Mouse (Mus musculus) lung, postnatal 10 days (tissue): ENCODE results near the gene Ovol1.

ENCODE experiments used
- DNase-seq: peaks from one replicate; pipeline ENCODE4 v3.0.0; 2021

Ovol1 gene

DNA sequence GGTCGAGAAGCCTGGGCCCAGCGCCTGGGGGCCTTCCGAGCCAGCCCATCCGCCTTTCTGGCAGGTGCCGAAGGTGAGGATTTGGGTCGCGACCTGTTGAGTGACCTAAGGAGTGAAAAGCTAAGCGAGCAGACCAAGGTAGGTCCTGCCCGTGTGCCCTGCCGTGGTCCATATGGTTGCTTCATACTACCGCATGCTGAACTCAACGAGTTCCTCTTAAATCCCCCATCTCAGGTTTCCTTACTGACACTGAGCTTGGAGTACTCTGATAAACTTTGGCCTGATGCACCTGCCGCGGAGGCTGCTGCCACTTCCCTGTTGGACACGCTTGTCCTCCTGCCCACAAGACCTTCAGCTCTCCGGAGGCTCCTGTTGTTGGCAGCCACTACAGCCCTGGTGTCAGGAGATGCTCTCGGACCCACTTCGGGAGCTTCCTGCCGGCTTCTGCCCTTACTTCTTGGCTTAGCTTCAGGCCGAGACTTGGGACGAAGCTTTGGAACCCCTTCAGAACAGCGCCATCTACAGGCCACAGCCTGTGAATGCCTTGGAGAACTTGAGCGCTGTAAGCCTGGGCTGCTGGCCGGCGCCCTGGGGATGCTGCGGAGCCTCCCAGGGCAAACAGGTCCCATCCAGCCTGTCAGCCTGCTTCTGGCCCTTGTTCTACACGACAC, 8.2 kb upstream of the Ovol1 start:
- DNase-seq = peak; percentile 92

DNA sequence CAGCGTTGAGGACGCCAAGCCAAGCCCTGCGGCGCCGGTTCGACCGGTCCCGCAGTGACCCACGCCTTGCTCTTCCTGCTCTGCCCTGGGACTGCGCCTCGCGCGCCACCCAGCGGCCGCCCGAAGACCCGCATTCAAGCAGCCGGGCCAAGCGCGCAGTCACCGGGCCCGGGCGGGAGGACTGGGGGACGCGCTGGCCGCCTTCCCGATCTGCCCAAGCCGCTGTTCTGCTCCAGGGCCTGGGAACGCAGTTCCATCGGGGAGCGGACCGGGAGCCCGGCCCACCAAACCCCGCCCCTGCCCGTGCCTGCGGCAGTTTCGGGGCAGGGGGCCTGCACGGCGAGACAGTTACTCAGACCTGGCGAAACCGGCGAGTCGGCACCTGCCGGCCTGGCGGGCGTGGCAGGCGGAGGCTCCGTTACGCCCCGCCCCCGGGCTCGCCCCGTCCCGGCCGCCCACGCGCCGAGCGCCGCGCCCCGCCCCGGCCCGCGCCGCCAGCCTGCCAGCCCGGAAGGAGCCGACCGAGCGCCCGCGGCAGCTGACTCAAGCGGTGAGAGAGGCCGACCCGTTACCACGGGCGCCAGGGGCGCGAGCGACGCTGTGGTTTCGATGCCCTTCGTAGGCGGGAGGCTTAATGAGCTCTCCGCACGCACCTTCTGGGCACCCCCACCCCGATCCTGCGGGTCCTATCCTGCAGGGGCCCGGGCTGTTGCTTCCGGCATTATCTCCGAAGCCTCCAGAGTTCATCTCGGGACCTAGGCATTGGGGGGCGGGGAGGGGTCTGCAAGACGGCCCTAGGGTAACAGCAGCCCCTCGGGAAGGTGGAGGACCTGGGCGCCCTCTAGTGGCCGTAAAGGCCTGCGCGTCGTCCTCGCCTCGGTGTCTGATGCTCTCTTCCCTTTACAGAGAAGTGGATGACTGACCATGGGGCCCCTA, 7.4 kb upstream of the Ovol1 start, which contains the start of gene Ap5b1:
Ap5b1 (plus strand) TSS at position 492 of the 936 bp plus-strand sequence.
- peak; percentile 93 for DNase-seq

DNA sequence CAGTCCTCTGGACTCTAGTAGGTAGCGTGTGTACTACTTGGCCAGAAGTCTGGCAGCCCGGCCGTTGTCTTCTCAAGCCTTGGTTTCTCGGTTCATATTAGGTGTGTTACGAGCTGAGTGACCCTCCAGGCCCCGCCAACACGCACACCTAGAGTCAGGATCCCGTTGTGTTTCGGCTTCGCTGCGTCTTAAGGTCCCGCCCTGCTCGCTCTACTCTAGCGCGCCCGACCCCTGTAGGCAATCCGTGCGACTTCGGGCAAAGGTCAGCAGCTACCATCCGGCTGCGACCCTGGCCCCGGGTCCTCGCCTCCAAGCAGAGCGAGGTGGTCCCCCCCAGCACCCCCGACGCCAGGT, 6.7 kb upstream of the Ovol1 start:
- DNase-seq = no peak

DNA sequence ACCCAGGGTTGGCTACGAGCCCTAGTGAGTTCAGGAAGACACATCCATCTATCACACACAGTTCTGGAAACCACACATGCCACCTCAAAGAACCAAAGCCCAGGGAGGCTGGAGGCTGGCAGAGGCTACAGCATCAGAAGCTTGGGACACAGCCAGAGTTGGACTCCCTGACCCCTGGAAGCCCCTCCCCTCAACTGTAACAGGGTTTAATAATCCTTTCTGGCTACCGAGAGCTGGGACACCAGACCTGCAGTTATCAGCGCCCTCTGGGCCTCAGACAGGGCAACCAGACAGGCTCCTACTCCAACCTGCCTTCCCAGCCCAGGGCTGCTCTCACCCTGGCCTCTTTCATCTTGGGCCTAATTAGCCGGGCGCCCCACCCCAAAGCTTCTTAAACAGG, 5.9 kb upstream of the Ovol1 start:
- DNase-seq = no peak

- DNase-seq = no peak
Measured at GRCm38 (mm10) chr19:5562776-5563175, 2.3 kb upstream of the Ovol1 start.

DNA sequence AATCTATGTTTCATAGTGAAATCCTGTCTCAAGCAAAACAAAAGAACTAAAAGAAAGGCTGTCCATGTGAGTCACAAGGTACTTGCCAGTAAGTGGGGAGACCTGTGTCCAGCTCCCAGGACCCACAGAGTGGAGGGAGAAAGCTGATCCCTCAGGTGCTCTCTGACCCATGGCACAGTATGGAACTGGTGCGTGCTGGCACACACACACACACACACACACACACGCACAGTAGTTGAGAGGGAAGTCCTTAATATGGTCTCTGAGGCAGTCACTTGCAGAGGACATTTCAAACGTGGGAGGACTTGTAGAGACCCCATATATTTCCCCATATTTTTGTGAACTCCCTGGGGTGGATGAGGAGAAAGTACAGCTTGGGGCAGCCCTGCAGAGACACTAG, 1.4 kb upstream of the Ovol1 start:
- no peak for DNase-seq

GRCm38 (mm10) chr19:5561252-5561790, 875 bp upstream of the Ovol1 start:
- no peak for DNase-seq

DNA sequence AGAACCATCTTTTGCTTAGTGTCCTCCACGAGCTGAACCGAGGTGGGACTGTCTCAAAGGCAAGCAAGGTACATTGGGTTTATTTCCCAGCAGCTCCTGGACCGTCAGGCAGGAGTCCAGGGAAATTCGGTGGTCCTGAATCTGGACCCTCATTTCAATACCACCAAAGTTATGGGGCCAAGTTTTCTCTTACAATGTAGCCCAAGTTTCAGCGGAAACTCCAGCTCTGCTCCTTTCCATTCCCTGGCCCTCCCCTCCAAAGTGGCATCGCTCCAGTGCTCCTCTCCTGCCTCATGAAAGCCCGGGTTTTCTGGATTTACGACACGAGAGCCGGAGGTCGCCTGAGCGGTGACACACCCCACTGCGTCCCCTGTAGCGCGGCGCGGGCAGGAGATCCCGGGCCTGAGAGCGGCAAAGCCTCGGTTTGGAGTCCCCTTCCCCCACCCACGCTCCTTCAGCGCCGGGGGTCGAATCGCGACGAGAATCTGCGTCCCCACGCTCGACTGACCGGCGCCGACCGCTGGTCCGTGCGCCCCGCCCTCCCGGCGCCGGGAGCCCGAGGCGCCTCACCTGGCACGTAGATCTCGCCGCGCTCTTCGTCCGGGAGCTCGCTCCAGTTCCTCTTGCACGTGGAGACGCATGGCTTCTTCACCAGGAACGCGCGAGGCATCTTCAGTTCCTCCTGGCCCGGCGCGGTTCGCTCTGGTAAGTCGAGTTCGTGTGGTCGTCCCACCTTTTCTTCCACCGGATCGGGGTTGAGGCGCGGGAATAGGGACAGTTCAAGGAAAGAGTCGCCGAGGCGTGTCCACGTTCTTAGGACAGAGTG, 602 bp downstream of the Ovol1 start:
- no peak for DNase-seq

DNA sequence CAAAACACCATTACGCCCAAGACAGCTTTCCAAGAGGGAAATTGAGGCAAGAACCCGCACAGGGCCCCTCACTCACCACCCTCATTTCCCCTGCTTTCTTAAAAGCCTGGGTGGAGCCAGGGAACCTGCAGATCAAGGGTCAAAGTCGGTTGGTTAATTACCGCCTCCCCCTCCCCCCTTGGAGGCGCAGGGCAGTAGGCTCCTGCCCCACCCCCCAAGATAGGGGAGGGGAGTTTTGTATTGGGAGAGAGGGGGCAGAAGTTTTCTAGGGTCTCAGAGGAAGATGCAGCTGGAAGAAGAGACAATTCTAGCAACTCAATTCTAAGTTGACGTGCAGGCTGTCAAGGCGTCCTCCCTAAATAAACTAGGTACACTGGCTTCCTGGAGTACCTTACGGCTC, 1.2 kb downstream of the Ovol1 start:
- no peak for DNase-seq

- DNase-seq = no peak
Measured at GRCm38 (mm10) chr19:5558770-5559169, 1.7 kb downstream of the Ovol1 start.

GRCm38 (mm10) chr19:5558169-5558568, 2.3 kb downstream of the Ovol1 start:
- no peak for DNase-seq

- peak; percentile 48 for DNase-seq
Measured at GRCm38 (mm10) chr19:5554212-5554611, 6.2 kb downstream of the Ovol1 start.

DNA sequence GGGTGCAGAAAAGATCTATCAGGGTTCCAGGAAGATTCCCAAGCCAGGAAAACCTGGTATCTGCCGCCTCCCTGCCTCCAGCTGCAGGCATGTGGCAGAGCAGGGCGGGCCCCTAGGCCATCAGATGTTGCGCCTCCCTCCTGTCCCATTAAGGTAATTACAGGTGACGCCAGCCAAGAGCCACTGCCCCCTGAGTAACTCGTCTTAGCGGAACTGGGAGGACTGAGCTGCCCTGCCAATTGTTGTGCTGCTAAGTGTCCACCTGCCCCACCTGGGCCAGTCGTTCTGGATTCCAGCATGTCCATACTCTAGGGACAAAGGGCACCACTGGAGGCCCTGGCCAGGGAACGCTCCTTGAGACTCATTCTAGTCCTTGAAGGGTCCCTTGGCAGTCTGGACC, 6.6 kb downstream of the Ovol1 start:
- DNase-seq = no peak

- no peak for DNase-seq
Measured at GRCm38 (mm10) chr19:5547471-5548056, 12.9 kb downstream of the Ovol1 start.

DNA sequence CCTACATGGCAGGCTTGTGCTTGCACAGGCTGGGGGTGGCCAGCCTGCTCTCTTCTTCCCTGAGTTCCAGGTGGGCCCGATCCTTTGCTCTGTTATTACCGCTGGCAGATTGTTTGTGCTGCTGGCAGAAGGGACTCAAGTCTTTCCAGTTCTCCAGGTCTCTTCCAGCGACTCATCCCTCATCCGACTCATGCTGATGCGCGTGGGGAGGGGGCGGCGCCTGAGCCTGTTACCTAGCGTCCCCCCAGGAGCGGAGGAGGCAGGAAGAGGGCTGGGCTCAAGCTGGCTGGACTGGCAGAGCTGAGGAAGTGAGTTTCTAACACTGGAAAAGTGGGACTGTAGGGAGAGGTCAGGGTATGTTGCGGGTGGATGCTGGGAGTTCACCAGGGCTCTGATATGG, 16.4 kb downstream of the Ovol1 start:
- no peak for DNase-seq

- DNase-seq = no peak
Measured at GRCm38 (mm10) chr19:5543362-5543761, 17.1 kb downstream of the Ovol1 start.

GRCm38 (mm10) chr19:5538786-5539185, 21.7 kb downstream of the Ovol1 start:
- no peak for DNase-seq

- no peak for DNase-seq
Measured at GRCm38 (mm10) chr19:5532520-5532919, 27.9 kb downstream of the Ovol1 start.

DNA sequence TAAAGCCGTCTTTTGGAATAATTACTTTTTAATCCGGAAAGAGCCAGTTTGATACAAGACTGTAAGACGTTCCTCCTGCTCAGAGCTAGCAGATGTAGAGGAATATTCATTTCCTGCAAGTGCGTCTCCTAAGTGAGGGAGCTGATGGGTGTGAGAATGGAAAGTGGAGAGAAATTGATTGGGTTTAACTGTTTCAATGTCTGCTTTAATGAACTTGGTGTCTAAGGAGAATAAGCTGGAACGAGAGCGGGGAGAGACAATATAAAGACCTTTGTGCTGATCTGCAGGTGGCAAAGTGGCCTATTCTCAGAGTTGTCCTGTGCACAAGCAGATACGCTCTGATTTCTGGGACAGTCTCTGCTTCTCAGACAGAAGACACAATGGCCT, 30.3 kb downstream of the Ovol1 start:
- no peak for DNase-seq

GRCm38 (mm10) chr19:5529325-5530137, 30.9 kb downstream of the Ovol1 start:
- DNase-seq = peak; percentile 98

GRCm38 (mm10) chr19:5525204-5525603, 35.2 kb downstream of the Ovol1 start:
- DNase-seq = no peak

- no peak for DNase-seq
Measured at GRCm38 (mm10) chr19:5518721-5519120, 41.7 kb downstream of the Ovol1 start.
